Mouse (Mus musculus): Measurements from ENCODE around the gene Urad. TPM values are rescaled to one million over a fixed set of nuclear protein-coding genes. Genes with fewer than 3 reads are reported as not detected.

Gene Urad
- polyA plus RNA-seq, 1 experiment from 2014 or later = not detected

- no peaks in the 10 kb centered on the region for H3K9me3 ChIP-seq
- peak overlapping the region; percentile 63 for H3K4me2 ChIP-seq
- H3K36me3 ChIP-seq = no peaks in the 10 kb centered on the region
- H3K27ac ChIP-seq (replicated peaks) = no peak overlapping the region
- no peak for ATAC-seq (ENCODE audit: extremely low read depth, insufficient number of reproducible peaks, low FRiP score, low TSS enrichment)
- 0 out of 2 replicates have a peak overlapping the region, but pooled peaks have one; percentile 55 for H3K9ac ChIP-seq
- H3K4me3 ChIP-seq = peak overlapping the region; percentile 40
- peaks cover 23% of the 10 kb centered on the region for H3K4me1 ChIP-seq
- under 1% methylated on average over 40 of the region's 41 CpGs for WGBS
- H3K27me3 ChIP-seq (replicated peaks) = peaks cover 99% of the 10 kb centered on the region
Observed at GRCm38 (mm10) chr5:147299255-147300000, 22.8 kb downstream of the Urad start.

DNA sequence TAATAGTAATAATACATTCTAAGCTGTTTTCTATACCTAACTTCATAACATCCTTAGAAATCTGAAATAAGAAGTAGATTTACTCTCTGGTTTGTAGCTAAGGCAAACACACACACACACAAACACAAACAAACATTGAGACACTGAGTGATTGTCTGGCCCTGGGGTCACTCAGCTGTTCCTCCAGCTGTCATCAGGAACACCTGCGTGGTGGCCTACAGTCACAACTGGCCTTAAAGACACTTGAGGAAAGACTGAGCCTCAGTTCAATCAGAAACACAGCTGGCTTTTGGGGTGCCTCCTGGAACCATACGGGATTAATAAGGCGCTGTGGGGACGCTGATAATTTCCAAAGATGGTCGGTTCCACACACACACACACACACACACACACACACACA, 25.0 kb downstream of the Urad start:
- H3K27me3 ChIP-seq (replicated peaks) = peaks cover 99% of the 10 kb centered on the region
- no peak for ATAC-seq (ENCODE audit: extremely low read depth, insufficient number of reproducible peaks, low FRiP score, low TSS enrichment)
- no peak overlapping the region for H3K27ac ChIP-seq (replicated peaks)
- 50% methylated on average over 5 of the region's 5 CpGs for whole genome bisulfite sequencing
- no peaks in the 10 kb centered on the region for H3K9me3 ChIP-seq
- peaks cover 32% of the 10 kb centered on the region for H3K4me1 ChIP-seq
- H3K9ac ChIP-seq = no peak overlapping the region
- H3K4me2 ChIP-seq = no peak overlapping the region
- H3K4me3 ChIP-seq = no peak overlapping the region
- no peaks in the 10 kb centered on the region for H3K36me3 ChIP-seq

DNA sequence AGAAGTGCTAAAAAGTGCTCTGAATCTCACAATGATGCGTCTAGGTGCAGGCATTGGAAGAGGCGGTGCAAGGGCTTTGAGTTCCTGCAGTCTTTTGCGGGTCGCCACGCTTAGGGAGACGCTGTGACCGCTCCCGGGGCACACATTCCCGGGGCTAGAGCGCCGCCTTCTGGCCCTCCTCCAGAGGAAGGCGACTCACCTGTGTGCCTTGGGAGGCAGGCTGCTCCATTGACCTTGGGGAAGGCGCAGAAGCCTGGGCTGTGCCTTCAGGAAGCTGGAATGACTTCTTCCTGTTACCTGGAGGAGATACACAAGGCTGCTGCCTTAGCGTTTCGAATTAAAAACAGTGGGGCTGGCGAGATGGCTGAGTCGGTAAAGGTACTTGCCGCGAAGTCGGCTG, 28.1 kb downstream of the Urad start:
- no peak for ATAC-seq (ENCODE audit: extremely low read depth, insufficient number of reproducible peaks, low FRiP score, low TSS enrichment)
- Histone ChIP-seq H3K27ac (replicated peaks) (no peak overlapping the region), H3K36me3 (no peaks in the 10 kb centered on the region), H3K4me3 (no peak overlapping the region), H3K4me2 (no peak overlapping the region), H3K9ac (no peak overlapping the region), H3K4me1 (peaks cover 15% of the 10 kb centered on the region), H3K9me3 (no peaks in the 10 kb centered on the region), H3K27me3 (replicated peaks) (peaks cover 78% of the 10 kb centered on the region)
- 9% methylated on average over 20 of the region's 20 CpGs for WGBS

DNA sequence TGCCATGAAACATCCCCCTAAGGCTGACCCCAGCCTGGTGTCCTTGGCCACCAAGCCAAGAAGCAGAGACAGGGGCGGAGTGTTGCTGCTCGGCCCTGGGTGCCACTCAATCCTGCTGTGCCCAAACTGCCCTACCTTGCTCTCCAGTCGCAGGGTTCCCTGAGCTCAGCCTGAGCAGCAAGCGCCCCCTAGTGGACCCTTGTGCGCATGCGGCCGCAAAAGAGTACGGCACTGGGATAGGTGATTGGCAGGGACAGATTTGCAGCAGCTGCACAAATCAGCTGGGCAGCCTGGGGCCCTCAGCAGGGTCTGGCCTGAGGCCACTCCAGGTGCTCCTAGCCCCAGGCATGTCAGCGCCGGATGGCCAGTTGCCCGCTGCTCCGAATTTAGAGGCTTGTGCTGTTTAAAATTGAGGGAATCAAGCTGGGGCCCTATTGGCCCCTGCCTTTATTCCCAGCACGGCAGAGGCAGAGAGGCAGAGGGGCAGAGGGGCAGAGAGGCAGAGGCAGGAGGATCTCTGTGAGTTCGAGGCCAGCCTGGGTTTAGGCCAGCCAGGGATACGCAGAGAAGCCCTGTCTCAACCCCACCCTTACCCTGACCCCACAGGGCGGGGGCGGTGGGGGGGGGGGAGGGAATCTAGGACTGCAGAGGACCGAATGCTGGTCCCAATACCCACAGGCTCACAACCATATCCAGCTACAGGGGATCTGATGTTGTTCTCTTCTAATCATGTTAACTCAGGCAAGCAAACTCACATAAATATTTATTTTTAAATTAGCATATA, 28.9 kb downstream of the Urad start:
- no peaks in the 10 kb centered on the region for H3K9me3 ChIP-seq
- H3K4me2 ChIP-seq = no peak overlapping the region
- peaks cover 15% of the 10 kb centered on the region for H3K4me1 ChIP-seq
- 19% methylated on average over 18 of the region's 18 CpGs for WGBS
- no peak for ATAC-seq (ENCODE audit: extremely low read depth, insufficient number of reproducible peaks, low FRiP score, low TSS enrichment)
- no peaks in the 10 kb centered on the region for H3K36me3 ChIP-seq
- no peak overlapping the region for H3K27ac ChIP-seq (replicated peaks)
- H3K4me3 ChIP-seq = no peak overlapping the region
- H3K27me3 ChIP-seq (replicated peaks) = peaks cover 75% of the 10 kb centered on the region
- no peak overlapping the region for H3K9ac ChIP-seq

GRCm38 (mm10) chr5:147292506-147293120, 29.6 kb downstream of the Urad start:
- H3K4me2 ChIP-seq = peak overlapping the region; percentile 21; the same call in 1 of the 2 replicates
- H3K27me3 ChIP-seq (replicated peaks) = peaks cover 75% of the 10 kb centered on the region
- H3K27ac ChIP-seq (replicated peaks) = no peak overlapping the region
- H3K9me3 ChIP-seq = no peaks in the 10 kb centered on the region
- WGBS = 20% methylated on average over 13 of the region's 13 CpGs
- ATAC-seq (ENCODE audit: extremely low read depth, insufficient number of reproducible peaks, low FRiP score, low TSS enrichment) = no peak
- peaks cover 15% of the 10 kb centered on the region for H3K4me1 ChIP-seq
- no peak overlapping the region for H3K4me3 ChIP-seq
- H3K9ac ChIP-seq = no peak overlapping the region
- H3K36me3 ChIP-seq = no peaks in the 10 kb centered on the region

- Histone ChIP-seq H3K9ac (no peak overlapping the region), H3K27ac (replicated peaks) (no peak overlapping the region), H3K4me3 (no peak overlapping the region), H3K36me3 (no peaks in the 10 kb centered on the region), H3K4me1 (peaks cover 15% of the 10 kb centered on the region), H3K4me2 (peak overlapping the region; percentile 21; the same call in 1 of the 2 replicates), H3K27me3 (replicated peaks) (peaks cover 75% of the 10 kb centered on the region), H3K9me3 (no peaks in the 10 kb centered on the region)
- ATAC-seq (ENCODE audit: extremely low read depth, insufficient number of reproducible peaks, low FRiP score, low TSS enrichment) = no peak
- WGBS = 21% methylated on average over 16 of the region's 16 CpGs
Observed at GRCm38 (mm10) chr5:147291764-147292505, 30.3 kb downstream of the Urad start.

DNA sequence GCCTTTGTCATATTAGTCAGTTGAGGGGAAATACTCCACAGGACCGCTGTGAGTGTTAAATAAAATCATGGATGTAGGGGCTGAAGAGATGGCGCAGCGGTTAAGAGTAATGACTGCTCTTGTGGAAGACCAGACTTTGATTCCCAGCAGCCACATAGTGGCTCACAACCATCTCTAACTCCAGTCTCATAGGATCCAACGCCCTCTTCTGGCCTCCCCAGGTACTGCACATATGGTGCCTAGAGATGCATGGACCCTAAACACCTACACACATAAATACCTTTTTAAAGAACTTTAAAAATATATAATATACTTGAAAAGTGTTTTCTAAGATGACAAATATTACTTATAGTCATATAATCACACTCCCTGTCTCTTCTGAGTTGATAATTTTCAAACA, 37.9 kb downstream of the Urad start:
- Histone ChIP-seq H3K27me3 (replicated peaks) (peaks cover 84% of the 10 kb centered on the region), H3K4me3 (no peak overlapping the region), H3K4me1 (no peaks in the 10 kb centered on the region), H3K27ac (replicated peaks) (no peak overlapping the region), H3K9ac (no peak overlapping the region), H3K9me3 (no peaks in the 10 kb centered on the region), H3K36me3 (no peaks in the 10 kb centered on the region), H3K4me2 (no peak overlapping the region)
- no peak for ATAC-seq (ENCODE audit: extremely low read depth, insufficient number of reproducible peaks, low FRiP score, low TSS enrichment)
- 68% methylated on average over 4 of the region's 4 CpGs for WGBS

- Histone ChIP-seq H3K9me3 (no peaks in the 10 kb centered on the region), H3K4me2 (peak overlapping the region; percentile 18; the same call in 1 of the 2 replicates), H3K4me1 (0 out of 2 replicates have a peak, but pooled peaks cover 6% of the 10 kb centered on the region), H3K4me3 (no peak overlapping the region), H3K27me3 (replicated peaks) (peaks cover 97% of the 10 kb centered on the region), H3K9ac (no peak overlapping the region), H3K36me3 (no peaks in the 10 kb centered on the region), H3K27ac (replicated peaks) (no peak overlapping the region)
- under 1% methylated on average over 13 of the region's 13 CpGs for WGBS
- ATAC-seq (ENCODE audit: extremely low read depth, insufficient number of reproducible peaks, low FRiP score, low TSS enrichment) = no peak
Observed at GRCm38 (mm10) chr5:147277547-147277925, 44.7 kb downstream of the Urad start.

- Histone ChIP-seq H3K9me3 (no peaks in the 10 kb centered on the region), H3K27me3 (replicated peaks) (peaks cover 98% of the 10 kb centered on the region), H3K27ac (replicated peaks) (no peak overlapping the region), H3K4me2 (no peak overlapping the region), H3K36me3 (no peaks in the 10 kb centered on the region), H3K4me3 (no peak overlapping the region), H3K9ac (no peak overlapping the region), H3K4me1 (0 out of 2 replicates have a peak, but pooled peaks cover 6% of the 10 kb centered on the region)
- ATAC-seq (ENCODE audit: extremely low read depth, insufficient number of reproducible peaks, low FRiP score, low TSS enrichment) = no peak
- 4% methylated on average over 18 of the region's 18 CpGs for WGBS
Observed at GRCm38 (mm10) chr5:147276701-147277546, 45.3 kb downstream of the Urad start.

DNA sequence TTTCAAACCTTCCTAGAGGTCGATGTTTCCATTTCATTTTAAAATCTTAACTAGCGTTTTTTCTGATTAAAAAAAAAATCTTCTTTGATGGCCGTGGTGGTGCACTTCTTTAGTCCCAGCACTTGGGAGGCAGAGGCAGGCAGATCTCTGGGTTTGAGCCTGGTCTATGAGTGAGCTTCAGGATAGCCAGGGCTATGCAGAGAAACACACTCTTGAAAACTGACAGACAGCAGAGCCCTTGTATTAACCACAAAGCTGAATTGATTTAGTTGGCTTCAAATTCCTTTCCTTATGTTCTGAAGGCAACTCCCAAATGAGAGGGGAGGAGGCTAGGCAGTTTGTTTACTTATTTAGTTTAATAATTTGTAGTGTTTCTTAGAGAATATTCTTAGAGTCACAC, 46.5 kb downstream of the Urad start:
- Histone ChIP-seq H3K27me3 (replicated peaks) (peaks cover 98% of the 10 kb centered on the region), H3K27ac (replicated peaks) (no peak overlapping the region), H3K4me1 (0 out of 2 replicates have a peak, but pooled peaks cover 6% of the 10 kb centered on the region), H3K9ac (no peak overlapping the region), H3K9me3 (no peaks in the 10 kb centered on the region), H3K4me2 (no peak overlapping the region), H3K36me3 (no peaks in the 10 kb centered on the region), H3K4me3 (no peak overlapping the region)
- WGBS = 12% methylated on average over 3 of the region's 3 CpGs
- no peak for ATAC-seq (ENCODE audit: extremely low read depth, insufficient number of reproducible peaks, low FRiP score, low TSS enrichment)
